Mouse (Mus musculus): ENCODE data around the gene Guca2b. TPM values are rescaled to one million over a fixed set of nuclear protein-coding genes. Genes with fewer than 3 reads are reported as not detected.

Guca2b gene
- polyA plus RNA-seq, 1 experiment, result 819 TPM

DNA sequence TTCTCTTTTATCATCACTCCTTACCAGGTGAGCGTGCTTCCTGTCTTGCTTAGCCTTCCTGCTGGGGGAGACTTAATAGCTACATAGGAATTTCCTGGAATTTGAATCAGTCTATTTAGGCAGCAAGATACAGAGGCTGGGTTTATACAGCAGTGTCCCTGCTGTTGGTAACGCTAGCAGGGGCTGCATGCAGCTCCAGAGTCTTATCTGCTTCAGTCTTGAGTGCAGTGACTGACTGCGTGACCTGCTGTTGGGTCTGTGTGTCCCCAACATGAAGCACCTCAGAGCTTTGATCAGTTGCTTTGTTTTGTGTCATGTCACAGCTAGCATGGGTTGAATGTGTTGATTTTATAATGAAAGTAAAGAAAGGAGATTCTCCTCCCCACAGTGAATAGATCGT, 31.4 kb downstream of the Guca2b start:
- peaks cover 16% of the 10 kb centered on the region for H3K4me1 ChIP-seq (ENCODE audit: control insufficient read depth, insufficient read depth, low read length)
- no peak for DNase-seq
- TF ChIP-seq CTCF (conservative IDR thresholded peaks at IDR 0.05; ENCODE audit: insufficient read depth, insufficient read length, low read depth, low read length) (no peak), POLR2A (IDR thresholded peaks at IDR 0.05; ENCODE audit: low read depth, low read length) (no peak)
- no peak overlapping the region for H3K4me3 ChIP-seq (ENCODE audit: insufficient read depth, low read depth, low read length)
- H3K36me3 ChIP-seq (ENCODE audit: control insufficient read depth, insufficient read depth, low read length), result peaks cover 1% of the 10 kb centered on the region; the same call in 1 of the 2 replicates
- WGBS, result 80% methylated on average over 4 of the region's 4 CpGs
- H3K27ac ChIP-seq (ENCODE audit: insufficient read depth, low read depth, low read length), result no peak overlapping the region
- no peaks in the 10 kb centered on the region for H3K27me3 ChIP-seq (replicated peaks; ENCODE audit: control insufficient read depth, insufficient read depth, low read length)

DNA sequence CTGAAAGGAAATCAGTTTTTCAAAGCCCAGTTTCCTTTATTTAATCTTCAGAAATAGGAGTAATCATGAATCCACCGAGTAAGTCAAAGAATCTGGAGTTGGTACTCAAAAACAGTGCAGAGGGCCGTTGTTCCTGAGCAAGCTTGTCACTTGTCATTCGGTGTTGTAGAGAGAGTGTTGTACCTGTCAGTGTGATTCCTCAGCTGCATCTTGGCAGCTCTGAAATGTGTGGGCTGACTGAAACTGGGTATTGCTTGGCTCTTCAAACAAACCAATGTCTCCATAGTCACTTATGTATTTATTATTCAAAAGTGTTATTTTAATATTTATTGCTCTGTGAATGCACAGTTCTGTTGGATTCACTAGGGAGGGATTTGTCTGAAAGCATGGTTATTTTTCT, 31.9 kb downstream of the Guca2b start:
- no peak overlapping the region for H3K4me3 ChIP-seq (ENCODE audit: insufficient read depth, low read depth, low read length)
- peaks cover 1% of the 10 kb centered on the region; the same call in 1 of the 2 replicates for H3K36me3 ChIP-seq (ENCODE audit: control insufficient read depth, insufficient read depth, low read length)
- peaks cover 16% of the 10 kb centered on the region for H3K4me1 ChIP-seq (ENCODE audit: control insufficient read depth, insufficient read depth, low read length)
- TF ChIP-seq CTCF (conservative IDR thresholded peaks at IDR 0.05; ENCODE audit: insufficient read depth, insufficient read length, low read depth, low read length) (no peak), POLR2A (IDR thresholded peaks at IDR 0.05; ENCODE audit: low read depth, low read length) (no peak)
- no peak for DNase-seq
- H3K27me3 ChIP-seq (replicated peaks; ENCODE audit: control insufficient read depth, insufficient read depth, low read length), result no peaks in the 10 kb centered on the region
- H3K27ac ChIP-seq (ENCODE audit: insufficient read depth, low read depth, low read length), result no peak overlapping the region
- 80% methylated on average over 3 of the region's 3 CpGs for WGBS

- no peak overlapping the region for H3K4me3 ChIP-seq (ENCODE audit: insufficient read depth, low read depth, low read length)
- DNase-seq, result no peak
- TF ChIP-seq POLR2A (IDR thresholded peaks at IDR 0.05; ENCODE audit: low read depth, low read length), result no peak
- TF ChIP-seq CTCF (conservative IDR thresholded peaks at IDR 0.05; ENCODE audit: insufficient read depth, insufficient read length, low read depth, low read length), result no peak
- 53% methylated on average over 7 of the region's 7 CpGs for WGBS
- H3K36me3 ChIP-seq (ENCODE audit: control insufficient read depth, insufficient read depth, low read length), result peaks cover 3% of the 10 kb centered on the region; the same call in 1 of the 2 replicates
- H3K27me3 ChIP-seq (replicated peaks; ENCODE audit: control insufficient read depth, insufficient read depth, low read length), result no peaks in the 10 kb centered on the region
- H3K4me1 ChIP-seq (ENCODE audit: control insufficient read depth, insufficient read depth, low read length), result peaks cover 11% of the 10 kb centered on the region
- H3K27ac ChIP-seq (ENCODE audit: insufficient read depth, low read depth, low read length), result no peak overlapping the region
These were observed 32.6 kb downstream of the Guca2b start for GRCm38 (mm10) chr4:119626081-119626645.

- 60% methylated on average over 4 of the region's 4 CpGs for WGBS
These were observed 44.0 kb downstream of the Guca2b start for GRCm38 (mm10) chr4:119614724-119615123.

DNA sequence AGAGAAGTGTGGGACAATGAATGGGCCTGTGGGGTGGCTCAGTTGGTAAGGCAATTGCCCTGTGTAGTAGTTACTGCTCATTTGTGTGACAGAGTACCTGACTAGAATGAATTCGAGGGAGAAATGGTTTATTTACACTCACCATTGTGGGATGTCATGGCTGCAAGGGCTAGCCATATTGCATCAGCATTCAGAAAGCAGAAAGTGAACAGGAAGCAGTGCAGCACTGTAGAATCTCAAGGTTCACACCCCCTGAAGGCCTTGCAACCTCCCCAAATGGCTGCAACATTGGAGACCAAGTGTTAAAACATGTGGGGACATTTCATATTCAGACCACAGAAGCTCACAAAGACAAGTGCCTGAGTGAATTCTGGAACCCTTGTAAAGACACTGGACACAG, 44.7 kb downstream of the Guca2b start:
- H3K4me3 ChIP-seq (ENCODE audit: insufficient read depth, low read depth, low read length), result no peak overlapping the region
- 44% methylated on average over 1 of the region's 1 CpGs for WGBS
- no peaks in the 10 kb centered on the region; the same call in 1 of the 2 replicates for H3K36me3 ChIP-seq (ENCODE audit: control insufficient read depth, insufficient read depth, low read length)
- H3K27ac ChIP-seq (ENCODE audit: insufficient read depth, low read depth, low read length), result no peak overlapping the region
- DNase-seq, result no peak
- TF ChIP-seq POLR2A (IDR thresholded peaks at IDR 0.05; ENCODE audit: low read depth, low read length) (no peak), CTCF (conservative IDR thresholded peaks at IDR 0.05; ENCODE audit: insufficient read depth, insufficient read length, low read depth, low read length) (no peak)
- H3K4me1 ChIP-seq (ENCODE audit: control insufficient read depth, insufficient read depth, low read length), result peaks cover 2% of the 10 kb centered on the region; the same call in 1 of the 2 replicates
- H3K27me3 ChIP-seq (replicated peaks; ENCODE audit: control insufficient read depth, insufficient read depth, low read length), result no peaks in the 10 kb centered on the region

More at GRCm38 (mm10) chr4:119614724-119615123, 44.0 kb downstream of the Guca2b start:
- Histone ChIP-seq H3K27me3 (replicated peaks; ENCODE audit: control insufficient read depth, insufficient read depth, low read length) (no peaks in the 10 kb centered on the region), H3K27ac (ENCODE audit: insufficient read depth, low read depth, low read length) (no peak overlapping the region), H3K4me1 (ENCODE audit: control insufficient read depth, insufficient read depth, low read length) (no peaks in the 10 kb centered on the region; the same call in 1 of the 2 replicates), H3K36me3 (ENCODE audit: control insufficient read depth, insufficient read depth, low read length) (peaks cover 1% of the 10 kb centered on the region; the same call in 1 of the 2 replicates), H3K4me3 (ENCODE audit: insufficient read depth, low read depth, low read length) (no peak overlapping the region)
- TF ChIP-seq CTCF (conservative IDR thresholded peaks at IDR 0.05; ENCODE audit: insufficient read depth, insufficient read length, low read depth, low read length) (no peak), POLR2A (IDR thresholded peaks at IDR 0.05; ENCODE audit: low read depth, low read length) (no peak)
- no peak for DNase-seq

DNA sequence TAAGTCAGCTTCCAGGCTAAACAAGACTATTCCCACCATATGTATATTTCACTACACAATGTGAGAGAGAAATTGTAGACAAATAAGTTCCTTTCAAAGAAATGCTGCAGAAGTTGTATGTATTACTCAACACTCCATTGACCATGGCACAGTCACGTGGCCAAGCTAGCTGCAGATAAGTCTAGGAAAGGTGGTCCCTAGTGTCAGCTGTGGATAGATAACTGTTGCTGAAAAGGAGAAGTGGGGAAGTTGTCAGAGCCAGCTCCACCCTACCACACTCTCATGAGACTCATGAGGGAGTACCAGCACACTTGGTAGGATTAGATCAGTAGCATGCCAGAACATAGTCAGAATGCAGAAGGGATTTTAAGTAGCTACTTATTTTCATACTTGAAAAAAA, 49.3 kb downstream of the Guca2b start:
- H3K27ac ChIP-seq (ENCODE audit: insufficient read depth, low read depth, low read length), result no peak overlapping the region
- peaks cover 2% of the 10 kb centered on the region; the same call in 1 of the 2 replicates for H3K4me1 ChIP-seq (ENCODE audit: control insufficient read depth, insufficient read depth, low read length)
- H3K27me3 ChIP-seq (replicated peaks; ENCODE audit: control insufficient read depth, insufficient read depth, low read length), result no peaks in the 10 kb centered on the region
- no peak overlapping the region for H3K4me3 ChIP-seq (ENCODE audit: insufficient read depth, low read depth, low read length)
- no peak for DNase-seq
- H3K36me3 ChIP-seq (ENCODE audit: control insufficient read depth, insufficient read depth, low read length), result no peaks in the 10 kb centered on the region; the same call in 1 of the 2 replicates
- WGBS, result 83% methylated on average over 1 of the region's 1 CpGs
- TF ChIP-seq CTCF (conservative IDR thresholded peaks at IDR 0.05; ENCODE audit: insufficient read depth, insufficient read length, low read depth, low read length) (no peak), POLR2A (IDR thresholded peaks at IDR 0.05; ENCODE audit: low read depth, low read length) (no peak)

Other genes starting within 250 kb of the Guca2b start
- 2.0 and 2.9 TPM in 2 replicates for gene Ccdc30, start 243.4 kb downstream of the Guca2b start, polyA plus RNA-seq (2012; rRNA removed)
- gene Ppcs, start 236.5 kb downstream of the Guca2b start, polyA plus RNA-seq (2012; rRNA removed), result 27.8 and 28.5 TPM in 2 replicates
- gene Zmynd12, start 236.1 kb downstream of the Guca2b start, polyA plus RNA-seq (2012; rRNA removed), result 1.9 and 3.5 TPM in 2 replicates
- gene Rimkla, start 166.3 kb downstream of the Guca2b start, polyA plus RNA-seq (2012; rRNA removed), result 0.52 and 0.58 TPM in 2 replicates
- gene Foxj3, start 122.0 kb downstream of the Guca2b start, polyA plus RNA-seq (2012; rRNA removed), result 16.5 and 19.1 TPM in 2 replicates
- 7.6 and 12.0 TPM in 2 replicates for gene Frg2f1, start 119.4 kb downstream of the Guca2b start, polyA plus RNA-seq (2012; rRNA removed)
- gene Guca2a, start 21.2 kb downstream of the Guca2b start, polyA plus RNA-seq (2012; rRNA removed), result 13.1 and 14.8 TPM in 2 replicates
- gene Hivep3, start 74.8 kb upstream of the Guca2b start, polyA plus RNA-seq (2012; rRNA removed), result 4.8 and 5.8 TPM in 2 replicates